Mouse (Mus musculus) testis, adult 2 months (tissue): ENCODE measurements at regions not wholly inside any gene's neighbourhood (a gene's known extent, or its start where the extent isn't known, plus 50 kb on each side); places are given as distances from the start of the nearest gene placed in this dataset.

ENCODE experiments used
- H3K27ac ChIP-seq: fragments of 200-500 bp; 2 replicates; pipeline ENCODE4 v1.5.1; 2012; ENCODE audit warnings: low read depth, low read length; ENCODE audit not compliant: control insufficient read depth, insufficient read depth
- H3K27me3 ChIP-seq: fragments of 200-500 bp; 2 replicates; pipeline ENCODE4 v1.6.1; 2012; ENCODE audit warnings: mild to moderate bottlenecking, low read length, moderate library complexity; ENCODE audit not compliant: control insufficient read depth, insufficient read depth
- H3K36me3 ChIP-seq: fragments of 200-500 bp; 2 replicates; pipeline ENCODE4 v1.6.1; 2012; ENCODE audit warnings: mild to moderate bottlenecking, low read length; ENCODE audit not compliant: control insufficient read depth, insufficient read depth
- H3K4me1 ChIP-seq: fragments of 200-500 bp; 2 replicates; pipeline ENCODE4 v1.6.1; 2012; ENCODE audit warnings: low read length; ENCODE audit not compliant: control insufficient read depth, insufficient read depth
- H3K4me3 ChIP-seq: fragments of 200-500 bp; 2 replicates; pipeline ENCODE4 v1.5.1; 2012; ENCODE audit warnings: low read depth, mild to moderate bottlenecking, low read length, moderate library complexity, mixed read lengths; ENCODE audit not compliant: control insufficient read depth
- CTCF ChIP-seq: fragments of 200-500 bp; IDR thresholded peaks from 2 replicates; pipeline ENCODE4 v1.5.1; 2012; ENCODE audit warnings: low read depth, mild to moderate bottlenecking, inconsistent platforms, low read length, moderate library complexity; ENCODE audit not compliant: control insufficient read depth, insufficient read depth, insufficient replicate concordance
- POLR2A ChIP-seq: fragments of 200-500 bp; IDR thresholded peaks from 2 replicates; pipeline ENCODE4 v1.6.1; 2012; ENCODE audit warnings: low read depth, mild to moderate bottlenecking, inconsistent platforms, low read length, moderate library complexity; ENCODE audit not compliant: control insufficient read depth

DNA sequence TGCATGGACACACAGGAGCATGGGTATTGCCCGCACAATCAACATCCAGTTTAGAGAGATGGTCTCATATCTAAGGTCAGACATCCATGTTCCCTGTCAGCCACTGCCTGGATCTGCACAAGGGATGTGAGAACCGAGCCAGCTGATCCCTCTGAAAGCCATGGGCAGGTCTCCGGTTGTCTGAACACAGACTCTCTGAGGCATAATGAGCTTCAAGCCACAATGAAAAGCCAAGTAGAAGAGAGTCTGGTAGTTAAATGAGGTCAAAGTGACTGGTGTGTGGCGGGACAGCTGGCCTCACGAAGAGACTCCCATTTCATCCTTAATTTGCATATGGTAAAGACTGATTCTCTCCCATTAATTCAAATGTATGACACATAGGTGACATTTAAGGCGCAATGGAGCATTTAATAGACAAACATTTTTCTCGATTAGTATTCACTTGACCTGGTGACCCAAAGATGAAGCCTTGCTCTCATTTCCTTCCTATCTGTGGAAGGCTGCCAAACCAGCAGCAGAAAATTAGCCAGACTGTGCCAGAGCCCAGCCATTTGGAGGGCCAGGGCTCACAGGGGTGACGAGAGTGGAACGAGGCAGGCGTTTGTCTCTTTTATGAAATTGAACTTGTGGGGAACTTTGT is 132.2 kb downstream of the Rpl14 start:
- Histone ChIP-seq H3K36me3 (no peaks in the 10 kb centered on the region), H3K4me3 (no peak overlapping the region), H3K4me1 (no peaks in the 10 kb centered on the region), H3K27ac (no peak overlapping the region), H3K27me3 (no peaks in the 10 kb centered on the region)
- TF ChIP-seq CTCF: no peak
- TF ChIP-seq POLR2A: no peak

DNA sequence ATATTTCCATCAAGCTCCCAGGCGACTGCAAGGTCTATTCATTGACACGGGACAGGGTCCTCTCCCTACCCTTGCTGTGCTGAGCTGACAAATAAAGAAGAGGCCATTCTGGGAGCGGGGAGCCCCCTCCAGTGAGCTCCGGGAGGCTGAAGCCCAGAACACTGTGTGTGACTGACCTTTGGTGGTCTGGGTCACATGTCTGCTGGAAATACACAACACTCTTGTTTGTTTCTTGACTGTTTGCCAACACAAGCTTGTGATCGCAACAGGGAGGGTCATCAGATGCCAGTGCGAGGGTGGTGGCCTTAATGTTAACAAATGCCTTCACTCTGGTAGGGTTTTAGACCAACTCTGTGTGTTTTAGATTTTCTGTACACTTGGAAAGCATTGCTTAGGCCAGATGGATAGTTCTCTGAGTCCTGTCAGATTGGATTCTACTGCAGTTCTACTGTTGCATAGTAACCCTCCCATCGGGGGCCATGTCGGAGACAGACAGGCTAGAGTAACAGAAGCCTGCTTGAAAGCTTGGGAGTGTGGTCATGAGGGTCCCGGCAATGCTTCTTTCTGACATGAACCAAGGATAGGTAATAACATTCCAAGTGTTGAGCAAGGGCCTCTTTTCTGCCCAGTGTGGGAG is 135.4 kb downstream of the Rpl14 start:
- H3K27ac ChIP-seq: no peak overlapping the region
- H3K4me3 ChIP-seq: no peak overlapping the region
- no peaks in the 10 kb centered on the region for H3K27me3 ChIP-seq
- TF ChIP-seq CTCF: no peak
- TF ChIP-seq POLR2A: no peak
- H3K4me1 ChIP-seq: peaks cover 3% of the 10 kb centered on the region
- H3K36me3 ChIP-seq: no peaks in the 10 kb centered on the region

DNA sequence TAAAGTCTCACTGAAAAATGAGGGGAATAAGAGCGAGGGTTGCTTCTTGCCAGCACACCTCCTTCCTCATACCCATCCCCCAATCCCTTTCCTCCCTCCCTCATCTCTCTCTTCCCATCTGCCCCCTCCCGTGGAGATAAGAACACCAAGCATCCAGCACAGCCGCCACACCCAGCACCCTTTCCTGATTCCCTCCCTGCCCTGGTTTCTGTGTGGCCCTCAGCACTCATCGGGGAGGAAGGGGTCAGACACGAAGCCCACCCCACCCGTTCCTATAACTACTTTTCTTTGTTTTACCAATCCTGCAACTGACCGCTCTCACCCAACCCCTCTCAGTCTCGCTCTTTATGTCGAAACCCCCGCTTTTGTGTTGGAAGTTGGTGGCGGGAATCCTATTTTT is 137.3 kb downstream of the Rpl14 start:
- no peak overlapping the region for H3K4me3 ChIP-seq
- TF ChIP-seq POLR2A: no peak
- TF ChIP-seq CTCF: no peak
- no peaks in the 10 kb centered on the region for H3K27me3 ChIP-seq
- H3K36me3 ChIP-seq: no peaks in the 10 kb centered on the region
- H3K4me1 ChIP-seq: peaks cover 3% of the 10 kb centered on the region
- no peak overlapping the region for H3K27ac ChIP-seq

DNA sequence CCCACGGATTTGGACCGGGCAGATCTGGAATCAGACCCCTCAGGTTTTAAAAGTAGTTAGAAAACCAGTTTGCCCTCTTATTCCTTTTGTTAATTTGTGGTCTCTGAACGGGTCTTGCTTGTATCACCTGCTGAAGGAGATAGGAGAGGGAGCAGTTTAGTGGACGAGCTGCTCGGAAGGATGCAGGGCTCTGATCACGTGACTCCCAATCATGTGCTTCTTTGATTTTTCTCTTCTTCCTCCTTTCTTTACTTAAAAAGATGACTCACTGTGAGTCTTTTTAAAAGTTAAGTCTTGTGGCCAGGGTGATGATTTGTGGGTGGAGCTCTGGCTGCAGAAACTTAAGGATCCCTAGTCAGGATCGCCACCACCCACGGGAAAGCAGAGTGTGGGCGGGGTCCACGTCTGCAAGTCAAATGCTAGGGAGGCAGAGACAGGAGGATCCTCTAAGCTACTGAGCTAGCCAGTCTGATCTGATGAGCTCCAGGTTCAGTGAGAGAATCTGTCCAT is 138.0 kb downstream of the Rpl14 start:
- Histone ChIP-seq H3K27me3 (no peaks in the 10 kb centered on the region), H3K4me1 (peaks cover 3% of the 10 kb centered on the region), H3K36me3 (no peaks in the 10 kb centered on the region), H3K27ac (no peak overlapping the region), H3K4me3 (no peak overlapping the region)
- TF ChIP-seq CTCF (no peak), POLR2A (no peak)

DNA sequence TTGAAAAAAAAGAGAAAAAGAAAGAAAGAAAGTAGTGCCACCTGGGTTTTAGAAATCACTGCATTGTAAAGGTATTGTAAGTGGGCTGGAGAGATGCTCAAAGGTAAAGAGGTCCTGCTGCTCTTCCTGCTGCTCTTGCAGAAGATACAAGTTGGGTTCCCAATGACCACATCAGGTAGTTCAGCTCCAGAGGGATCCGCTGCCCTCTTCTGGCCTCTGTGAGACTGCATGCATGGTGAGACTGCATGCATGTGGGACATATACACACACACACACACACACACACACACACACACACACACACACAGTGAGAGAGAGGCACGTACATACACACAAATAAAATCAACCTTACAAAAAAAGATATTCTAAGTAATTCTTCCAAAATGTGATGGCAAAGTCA is 141.7 kb downstream of the Rpl14 start:
- Histone ChIP-seq H3K27me3 (no peaks in the 10 kb centered on the region), H3K4me3 (no peak overlapping the region), H3K27ac (no peak overlapping the region), H3K36me3 (no peaks in the 10 kb centered on the region), H3K4me1 (peaks cover 3% of the 10 kb centered on the region)
- TF ChIP-seq POLR2A (no peak), CTCF (no peak)

DNA sequence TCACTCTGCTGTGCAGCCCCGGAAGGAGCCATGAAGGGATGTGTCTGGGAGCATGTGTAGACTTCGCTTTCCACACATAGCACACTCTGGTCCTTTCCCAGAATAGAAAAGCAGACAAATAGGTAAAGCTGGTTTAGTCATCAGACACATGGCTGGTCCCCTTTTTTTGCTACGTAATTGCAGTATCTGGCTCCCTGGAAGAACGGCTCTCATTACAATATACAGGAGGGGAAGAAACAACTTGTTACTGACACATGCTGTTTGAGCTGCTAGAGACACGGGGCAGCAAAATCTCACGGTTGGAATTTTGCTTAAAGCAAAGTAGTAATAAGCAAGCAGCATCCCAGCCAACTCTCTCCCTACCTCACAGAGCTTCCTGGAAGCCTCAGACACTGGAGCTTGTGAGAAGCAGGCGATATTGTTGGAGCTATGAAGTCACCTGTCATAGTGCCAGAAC is 144.4 kb downstream of the Rpl14 start:
- Histone ChIP-seq H3K4me1 (no peaks in the 10 kb centered on the region; the same call in 1 of the 2 replicates), H3K27me3 (no peaks in the 10 kb centered on the region), H3K27ac (no peak overlapping the region), H3K4me3 (no peak overlapping the region), H3K36me3 (no peaks in the 10 kb centered on the region)
- TF ChIP-seq CTCF (no peak), POLR2A (no peak)

DNA sequence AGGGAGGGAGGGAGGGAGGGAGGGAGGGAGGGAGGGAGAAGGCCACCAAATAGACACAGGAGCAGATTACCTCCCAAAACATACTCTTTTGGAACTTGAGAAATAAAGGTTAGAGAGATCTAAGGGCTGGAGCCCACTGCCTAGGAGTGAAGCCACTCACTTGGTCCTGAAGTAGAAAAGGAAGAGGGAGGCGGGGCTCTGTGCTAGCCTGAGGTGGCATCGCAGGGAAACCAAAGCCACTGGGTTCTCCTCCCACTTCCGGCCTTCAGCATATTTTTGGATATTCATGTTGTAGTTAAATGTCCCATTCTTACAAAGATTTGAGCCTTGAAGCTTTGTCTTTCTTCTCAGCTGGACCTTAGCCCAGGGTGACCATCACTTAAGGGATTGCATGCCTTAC is 147.6 kb downstream of the Rpl14 start:
- no peaks in the 10 kb centered on the region; the same call in 1 of the 2 replicates for H3K4me1 ChIP-seq
- H3K4me3 ChIP-seq: no peak overlapping the region
- no peak overlapping the region for H3K27ac ChIP-seq
- H3K36me3 ChIP-seq: no peaks in the 10 kb centered on the region
- TF ChIP-seq CTCF (no peak), POLR2A (no peak)
- no peaks in the 10 kb centered on the region for H3K27me3 ChIP-seq
